Mouse (Mus musculus): ENCODE measurements around the gene Arhgef40. TPM values are rescaled to one million over a fixed set of nuclear protein-coding genes. Genes with fewer than 3 reads are reported as not detected.
A peak's percentile ranks its signal among the peaks of the same experiment; 100 is the strongest.
"Not testable (repeated sequence)": the region's sequence is repeated elsewhere in the genome, so short reads cannot be mapped to it uniquely, and the experiment has no call there.

Arhgef40 gene
- total RNA-seq, 2 experiments from 2014 or later = 2.6 to 5.1 TPM

GRCm38 (mm10) chr14:52018248-52019050 lies 33.9 kb downstream of the Arhgef40 start:
- no peak for ATAC-seq (ENCODE audit: poor library complexity, severe bottlenecking)

GRCm38 (mm10) chr14:52019051-52019589 lies 34.6 kb downstream of the Arhgef40 start:
- peak; percentile 49 for ATAC-seq (ENCODE audit: poor library complexity, severe bottlenecking)

- peak; percentile 79 for ATAC-seq (ENCODE audit: poor library complexity, severe bottlenecking)
Observed at GRCm38 (mm10) chr14:52019590-52020340, 35.2 kb downstream of the Arhgef40 start.

- peak; percentile 25 for ATAC-seq (ENCODE audit: poor library complexity, severe bottlenecking)
Observed at GRCm38 (mm10) chr14:52020486-52021137, 36.1 kb downstream of the Arhgef40 start, which contains the start of gene Zfp219. TSS of gene Zfp219 (minus strand) at chr14:52020733.

- ATAC-seq (ENCODE audit: poor library complexity, severe bottlenecking) = no peak
Observed at GRCm38 (mm10) chr14:52021138-52021529, 36.6 kb downstream of the Arhgef40 start.

GRCm38 (mm10) chr14:52021568-52022212 lies 37.2 kb downstream of the Arhgef40 start:
- ATAC-seq (ENCODE audit: poor library complexity, severe bottlenecking) = no peak

- ATAC-seq (ENCODE audit: poor library complexity, severe bottlenecking) = no peak
Observed at GRCm38 (mm10) chr14:52022244-52022708, 37.8 kb downstream of the Arhgef40 start.

GRCm38 (mm10) chr14:52022709-52023459 lies 38.4 kb downstream of the Arhgef40 start:
- ATAC-seq (ENCODE audit: poor library complexity, severe bottlenecking) = peak; percentile 39

GRCm38 (mm10) chr14:52024133-52024532 lies 39.6 kb downstream of the Arhgef40 start:
- no peak for ATAC-seq (ENCODE audit: poor library complexity, severe bottlenecking)

GRCm38 (mm10) chr14:52026342-52026741 lies 41.8 kb downstream of the Arhgef40 start:
- no peak for ATAC-seq (ENCODE audit: poor library complexity, severe bottlenecking)

- no peak for ATAC-seq (ENCODE audit: poor library complexity, severe bottlenecking)
Observed at GRCm38 (mm10) chr14:52035926-52036325, 51.4 kb downstream of the Arhgef40 start.

GRCm38 (mm10) chr14:52039332-52039731 lies 54.8 kb downstream of the Arhgef40 start:
- no peak for ATAC-seq (ENCODE audit: poor library complexity, severe bottlenecking)

GRCm38 (mm10) chr14:52042359-52042758 lies 57.8 kb downstream of the Arhgef40 start, which contains the start of gene Olfr221:
TSS of gene Olfr221 (minus strand) at chr14:52042459.
- ATAC-seq (ENCODE audit: poor library complexity, severe bottlenecking) = not testable (repeated sequence)

GRCm38 (mm10) chr14:52043446-52043845 lies 58.9 kb downstream of the Arhgef40 start:
- ATAC-seq (ENCODE audit: poor library complexity, severe bottlenecking) = no peak

GRCm38 (mm10) chr14:52044901-52045678 lies 60.6 kb downstream of the Arhgef40 start:
- no peak for ATAC-seq (ENCODE audit: poor library complexity, severe bottlenecking)

GRCm38 (mm10) chr14:52045966-52046565 lies 61.5 kb downstream of the Arhgef40 start:
- ATAC-seq (ENCODE audit: poor library complexity, severe bottlenecking) = no peak

- ATAC-seq (ENCODE audit: poor library complexity, severe bottlenecking) = not testable (repeated sequence)
Observed at GRCm38 (mm10) chr14:52052720-52053119, 68.2 kb downstream of the Arhgef40 start.
